ENCODE assay signal across 8 mouse cellular contexts in genomic region chr6:120324295-120324927, GRCm38 (mm10). TPM values are rescaled to one million over a fixed set of nuclear protein-coding genes. Genes with fewer than 3 reads are reported as not detected.
A peak's percentile ranks its signal among the peaks of the same experiment; 100 is the strongest.
DNase-seq lines count a peak whose midpoint lies in the region; ATAC-seq and TF ChIP-seq lines count a peak whose summit lies in the region.

No protein-coding gene starts in this region.

- DNase-seq in 3T3-L1 (ENCODE audit: low read depth, low spot score): peak; percentile 94
- peak; percentile 69 for DNase-seq in c-Kit-positive CD71-positive TER-119-negative erythroid progenitor cells, embryonic 14.5 days (ENCODE audit: low read depth)
- peak; percentile 67 for DNase-seq in limb, embryonic 14.5 days (ENCODE audit: low spot score)
- peak; percentile 47 for DNase-seq in ovary, postnatal 14 days (ENCODE audit: low spot score)
- DNase-seq in thymus, postnatal 14 days: peak; percentile 67

- ATAC-seq in forebrain, embryonic 16.5 days: peak; percentile 66; the same call in 1 of the 2 replicates
- 0 out of 2 replicates have a peak, but pooled peaks have one; percentile 23 for ATAC-seq in intestine, embryonic 16.5 days
- ATAC-seq in limb, embryonic 14.5 days (ENCODE audit: low FRiP score, low read depth): 0 out of 2 replicates have a peak, but pooled peaks have one; percentile 68

- H3K36me3 ChIP-seq in ES-Bruce4 (ENCODE audit: control insufficient read depth, insufficient read depth, low read length, poor library complexity, severe bottlenecking): peaks cover 22% of the 10 kb centered on the region
- H3K36me3 ChIP-seq in forebrain, embryonic 16.5 days (ENCODE audit: control insufficient read depth, insufficient read depth): peaks cover 2% of the 10 kb centered on the region; the same call in 1 of the 2 replicates
- H3K36me3 ChIP-seq in intestine, embryonic 16.5 days (ENCODE audit: control insufficient read depth, insufficient read depth, low read length): peaks cover 7% of the 10 kb centered on the region; the same call in 1 of the 2 replicates
- peaks cover 20% of the 10 kb centered on the region for H3K36me3 ChIP-seq in limb, embryonic 14.5 days (ENCODE audit: control insufficient read depth, insufficient read depth, low read length)

- H3K27ac ChIP-seq in ES-Bruce4 (ENCODE audit: insufficient read depth, low read length): no peak overlapping the region
- H3K27ac ChIP-seq in forebrain, embryonic 16.5 days (ENCODE audit: low read length): no peak overlapping the region
- no peak overlapping the region for H3K27ac ChIP-seq in intestine, embryonic 16.5 days (ENCODE audit: low read length)
- no peak overlapping the region for H3K27ac ChIP-seq in limb, embryonic 14.5 days (replicated peaks; ENCODE audit: low read depth, low read length)

- WGBS in forebrain, embryonic 16.5 days: 30% methylated on average over 6 of the region's 6 CpGs
- WGBS in intestine, embryonic 16.5 days: 30% methylated on average over 6 of the region's 6 CpGs
- WGBS in limb, embryonic 14.5 days: 27% methylated on average over 6 of the region's 6 CpGs

- no peak overlapping the region for H3K4me3 ChIP-seq in ES-Bruce4 (ENCODE audit: low read depth, low read length)
- no peak overlapping the region for H3K4me3 ChIP-seq in forebrain, embryonic 16.5 days (replicated peaks; ENCODE audit: low read length)
- no peak overlapping the region for H3K4me3 ChIP-seq in intestine, embryonic 16.5 days (ENCODE audit: low read length)
- no peak overlapping the region for H3K4me3 ChIP-seq in limb, embryonic 14.5 days (replicated peaks; ENCODE audit: low read length)

- TF ChIP-seq POLR2A in ES-Bruce4 (IDR thresholded peaks at IDR 0.05; ENCODE audit: insufficient read depth, low read length): no peak
- no peak for TF ChIP-seq POLR2A in limb, embryonic 14.5 days (IDR thresholded peaks at IDR 0.05; ENCODE audit: borderline replicate concordance, extremely low read depth, insufficient read depth, insufficient read length)

- H3K4me1 ChIP-seq in ES-Bruce4 (ENCODE audit: control insufficient read depth, insufficient read depth, low read length): no peaks in the 10 kb centered on the region
- H3K4me1 ChIP-seq in forebrain, embryonic 16.5 days (replicated peaks; ENCODE audit: control insufficient read depth, insufficient read depth, low read length): no peaks in the 10 kb centered on the region
- no peaks in the 10 kb centered on the region for H3K4me1 ChIP-seq in intestine, embryonic 16.5 days (ENCODE audit: control insufficient read depth, insufficient read depth, low read length)
- no peaks in the 10 kb centered on the region for H3K4me1 ChIP-seq in limb, embryonic 14.5 days (ENCODE audit: control insufficient read depth, insufficient read depth, low read length)

- no peak for TF ChIP-seq EP300 in ES-Bruce4 (IDR thresholded peaks at IDR 0.05; ENCODE audit: insufficient read depth, low read depth, low read length)

- H3K9me3 ChIP-seq in ES-Bruce4 (replicated peaks; ENCODE audit: control insufficient read depth, insufficient read depth, low read length, poor library complexity, severe bottlenecking): no peaks in the 10 kb centered on the region
- no peaks in the 10 kb centered on the region for H3K9me3 ChIP-seq in forebrain, embryonic 16.5 days (ENCODE audit: control insufficient read depth, low read length)
- no peaks in the 10 kb centered on the region for H3K9me3 ChIP-seq in intestine, embryonic 16.5 days (ENCODE audit: control insufficient read depth, low read length)
- no peaks in the 10 kb centered on the region for H3K9me3 ChIP-seq in limb, embryonic 14.5 days (ENCODE audit: control insufficient read depth, low read length)

- H3K4me2 ChIP-seq in forebrain, embryonic 16.5 days (ENCODE audit: low read length): no peak overlapping the region
- no peak overlapping the region for H3K4me2 ChIP-seq in intestine, embryonic 16.5 days (ENCODE audit: low read depth, low read length)
- no peak overlapping the region for H3K4me2 ChIP-seq in limb, embryonic 14.5 days (replicated peaks; ENCODE audit: low read depth, low read length, severe bottlenecking)

- H3K27me3 ChIP-seq in ES-Bruce4 (ENCODE audit: control insufficient read depth, insufficient read depth, low read length, poor library complexity, severe bottlenecking): no peaks in the 10 kb centered on the region
- no peaks in the 10 kb centered on the region for H3K27me3 ChIP-seq in forebrain, embryonic 16.5 days (replicated peaks; ENCODE audit: control insufficient read depth, insufficient read depth, low read length)
- no peaks in the 10 kb centered on the region for H3K27me3 ChIP-seq in intestine, embryonic 16.5 days (replicated peaks; ENCODE audit: control insufficient read depth, insufficient read depth, low read length)
- no peaks in the 10 kb centered on the region for H3K27me3 ChIP-seq in limb, embryonic 14.5 days (ENCODE audit: control insufficient read depth, insufficient read depth, low read length)

- peak; percentile 52 for TF ChIP-seq CTCF in ES-Bruce4 (IDR thresholded peaks at IDR 0.05; ENCODE audit: low read depth, low read length)

- H3K9ac ChIP-seq in ES-Bruce4 (ENCODE audit: low read depth, poor library complexity, severe bottlenecking): no peak overlapping the region
- H3K9ac ChIP-seq in forebrain, embryonic 16.5 days (replicated peaks; ENCODE audit: low read depth, low read length): no peak overlapping the region
- no peak overlapping the region for H3K9ac ChIP-seq in intestine, embryonic 16.5 days (ENCODE audit: low read depth, low read length)
- no peak overlapping the region for H3K9ac ChIP-seq in limb, embryonic 14.5 days (ENCODE audit: low read depth, low read length, severe bottlenecking)

RNA-seq across cellular contexts. Expression of gene B4galnt3, which starts 30.1 kb away (rescaled TPM):
- polyA plus RNA-seq in ES-Bruce4 (2011; ENCODE audit: insufficient read depth, insufficient read length, low read depth, missing spikeins): 15.7 and 18.6 TPM in 2 replicates
- polyA plus RNA-seq in forebrain, embryonic 16.5 days (2015; fragmentation: Nextera tagmentation; extraction: Ambion mirVana): 0.17 and 0.24 TPM in 2 replicates
- 1.1 and 1.3 TPM in 2 replicates for polyA plus RNA-seq in intestine, embryonic 16.5 days (2015; fragmentation: Nextera tagmentation; extraction: Ambion mirVana)
- 3.7 and 4.3 TPM in 2 replicates for polyA plus RNA-seq in limb, embryonic 14.5 days (2012; rRNA removed)
- 0.37 and 0.65 TPM in 2 replicates for polyA plus RNA-seq in limb, embryonic 14.5 days (2014; fragmentation: Nextera tagmentation; extraction: Ambion mirVana)

RNA-seq across cellular contexts. Expression of gene D330020A13Rik, which starts 30.2 kb away (rescaled TPM):
- polyA plus RNA-seq in ES-Bruce4 (2011; ENCODE audit: insufficient read depth, insufficient read length, low read depth, missing spikeins): not detected in 2 replicates
- polyA plus RNA-seq in forebrain, embryonic 16.5 days (2015; fragmentation: Nextera tagmentation; extraction: Ambion mirVana): not detected in 2 replicates
- polyA plus RNA-seq in intestine, embryonic 16.5 days (2015; fragmentation: Nextera tagmentation; extraction: Ambion mirVana): 0.23 and 0.43 TPM in 2 replicates
- polyA plus RNA-seq in limb, embryonic 14.5 days (2012; rRNA removed): 0.55 and 0.90 TPM in 2 replicates
- 0.34 and 0.47 TPM in 2 replicates for polyA plus RNA-seq in limb, embryonic 14.5 days (2014; fragmentation: Nextera tagmentation; extraction: Ambion mirVana)

RNA-seq across cellular contexts. Expression of gene Kdm5a, which starts 39.5 kb away (rescaled TPM):
- polyA plus RNA-seq in ES-Bruce4 (2011; ENCODE audit: insufficient read depth, insufficient read length, low read depth, missing spikeins): 65.6 and 75.3 TPM in 2 replicates
- polyA plus RNA-seq in forebrain, embryonic 16.5 days (2015; fragmentation: Nextera tagmentation; extraction: Ambion mirVana): 47.1 and 48.3 TPM in 2 replicates
- 30.1 and 31.1 TPM in 2 replicates for polyA plus RNA-seq in intestine, embryonic 16.5 days (2015; fragmentation: Nextera tagmentation; extraction: Ambion mirVana)
- 13.4 and 13.5 TPM in 2 replicates for polyA plus RNA-seq in limb, embryonic 14.5 days (2012; rRNA removed)
- 45.4 and 53.5 TPM in 2 replicates for polyA plus RNA-seq in limb, embryonic 14.5 days (2014; fragmentation: Nextera tagmentation; extraction: Ambion mirVana)

RNA-seq across cellular contexts. Expression of gene Ccdc77, which starts 39.8 kb away (rescaled TPM):
- 59.3 and 60.4 TPM in 2 replicates for polyA plus RNA-seq in ES-Bruce4 (2011; ENCODE audit: insufficient read depth, insufficient read length, low read depth, missing spikeins)
- polyA plus RNA-seq in forebrain, embryonic 16.5 days (2015; fragmentation: Nextera tagmentation; extraction: Ambion mirVana): 13.3 and 13.7 TPM in 2 replicates
- 17.4 and 18.4 TPM in 2 replicates for polyA plus RNA-seq in intestine, embryonic 16.5 days (2015; fragmentation: Nextera tagmentation; extraction: Ambion mirVana)
- 14.6 and 20.8 TPM in 2 replicates for polyA plus RNA-seq in limb, embryonic 14.5 days (2012; rRNA removed)
- 17.2 and 23.1 TPM in 2 replicates for polyA plus RNA-seq in limb, embryonic 14.5 days (2014; fragmentation: Nextera tagmentation; extraction: Ambion mirVana)
